Mouse (Mus musculus) brown adipose tissue, adult 24 weeks (tissue): ENCODE results near the gene Dcps. TPM values are rescaled to one million over a fixed set of nuclear protein-coding genes. Genes with fewer than 3 reads are reported as not detected.

Source experiments
- H3K27ac ChIP-seq: fragments of 200-500 bp; replicated peaks from 2 replicates; pipeline ENCODE4 v1.5.1; 2012; ENCODE audit warnings: low read depth, mild to moderate bottlenecking, low read length
- H3K4me1 ChIP-seq: fragments of 200-500 bp; 2 replicates; pipeline ENCODE4 v1.6.1; 2012; ENCODE audit warnings: low read length, mixed read lengths; ENCODE audit not compliant: control insufficient read depth, insufficient read depth, insufficient read length
- H3K4me3 ChIP-seq: fragments of 200-500 bp; 2 replicates; pipeline ENCODE4 v1.5.1; 2012; ENCODE audit warnings: low read depth, mild to moderate bottlenecking, low read length, moderate library complexity; ENCODE audit not compliant: insufficient read depth
- polyA plus RNA-seq: library from polyadenylated mRNA; stranded (reverse); fragments of >200 nt; gene quantifications from 2 replicates; pipeline ENCODE4 v1.2.4, GENCODE M21; 2012; ENCODE audit not compliant: missing spikeins, insufficient read depth, insufficient read length

Dcps gene
- polyA plus RNA-seq, 1 experiment, result 12.6 TPM

DNA sequence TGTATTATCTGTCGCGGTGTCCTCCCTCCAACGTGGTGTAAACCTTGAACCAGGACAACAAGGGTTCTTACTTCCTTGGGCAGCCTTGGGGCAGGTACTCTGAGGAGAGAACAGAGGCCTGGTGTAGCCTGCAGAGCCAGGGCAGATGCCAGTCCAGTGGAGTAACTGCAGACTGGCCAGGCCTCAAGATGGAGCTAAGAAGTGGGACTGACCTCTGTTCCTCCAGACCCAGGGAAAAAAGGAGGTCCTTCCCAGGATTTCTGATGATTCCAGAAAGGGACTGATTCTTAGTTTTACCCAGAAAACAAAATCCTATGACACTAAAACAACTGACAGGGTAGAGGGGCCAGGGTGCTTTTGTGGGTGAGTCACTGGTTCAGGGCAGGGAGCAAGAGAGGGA is 61.6 kb downstream of the Dcps start:
- H3K27ac ChIP-seq, result no peak overlapping the region

DNA sequence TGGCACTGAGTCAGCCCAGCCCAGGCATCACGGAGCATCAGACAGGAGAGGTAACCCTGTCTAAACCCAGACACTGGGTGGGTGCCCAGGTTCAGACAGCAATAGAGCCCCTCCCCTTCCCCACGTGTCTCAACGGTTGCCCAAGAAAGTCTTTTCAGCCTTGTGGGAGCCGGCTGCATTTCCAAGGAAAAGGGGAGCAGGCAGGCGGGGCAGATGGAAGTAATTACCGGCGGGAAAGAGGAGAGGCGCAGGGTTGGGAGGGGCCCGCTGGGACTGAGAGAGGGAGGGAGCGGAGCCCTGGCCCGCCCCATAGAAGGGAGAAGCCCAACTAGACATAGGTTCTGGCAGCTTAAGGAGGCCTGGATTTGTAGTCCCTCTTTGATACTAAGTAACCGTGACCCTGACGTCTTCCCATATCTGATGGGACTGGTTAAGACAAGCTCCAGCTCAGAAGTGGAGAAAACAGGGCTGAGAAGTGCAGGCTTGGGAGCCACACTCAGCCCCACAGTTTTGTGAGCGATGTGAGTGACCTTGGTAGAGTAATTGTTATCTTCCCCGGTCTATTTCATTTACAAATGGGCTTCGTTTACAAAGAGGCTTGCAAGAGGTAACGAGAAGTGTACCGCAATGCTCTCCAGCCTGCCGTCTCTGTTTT is 63.8 kb downstream of the Dcps start:
- Histone ChIP-seq H3K27ac (no peak overlapping the region), H3K4me1 (peaks cover 34% of the 10 kb centered on the region), H3K4me3 (no peak overlapping the region)

More for the DNA sequence above, 61.6 kb downstream of the Dcps start:
- H3K4me3 ChIP-seq, result no peak overlapping the region
- peaks cover 19% of the 10 kb centered on the region for H3K4me1 ChIP-seq

DNA sequence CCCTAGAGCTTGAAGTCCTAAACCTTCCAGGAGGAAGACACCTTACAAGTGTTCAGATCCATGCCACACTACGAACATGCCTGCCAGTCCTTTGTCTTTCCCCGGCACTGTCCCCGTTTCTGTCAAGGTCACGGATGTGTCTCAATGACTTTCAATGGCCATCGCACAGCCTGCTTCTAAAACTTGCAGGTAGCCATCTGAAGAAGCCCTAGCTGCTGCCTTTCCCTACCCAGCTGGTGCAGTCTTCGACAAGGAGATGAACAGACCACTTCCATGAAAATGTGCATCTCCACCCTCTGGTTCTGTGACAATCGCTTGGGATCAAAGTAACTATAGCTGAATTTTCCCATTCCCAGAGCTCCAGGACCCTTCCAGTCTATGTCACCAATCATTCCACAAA is 64.4 kb downstream of the Dcps start:
- 0 out of 2 replicates have a peak overlapping the region, but pooled peaks have one; percentile 15 for H3K27ac ChIP-seq
- H3K4me1 ChIP-seq, result peaks cover 34% of the 10 kb centered on the region
- no peak overlapping the region for H3K4me3 ChIP-seq

DNA sequence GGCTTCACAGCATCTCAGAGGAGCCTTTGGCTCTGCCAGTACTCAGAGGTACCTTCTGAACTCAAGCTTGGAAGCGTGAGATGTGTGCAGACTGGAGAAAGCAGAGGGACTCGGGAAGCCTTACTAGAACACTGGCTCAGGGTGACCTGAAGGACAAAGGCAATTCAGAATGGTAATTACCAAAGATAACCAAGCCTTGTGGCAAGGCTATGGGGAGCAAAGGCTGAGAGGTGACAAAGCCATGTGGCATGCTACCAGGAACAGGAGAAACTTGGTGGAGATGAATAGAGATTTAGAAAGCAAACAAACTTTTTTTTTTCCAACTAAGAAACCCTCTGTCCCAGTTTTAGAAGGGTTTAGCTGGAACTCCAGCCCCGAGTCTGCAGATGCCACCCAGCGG is 65.3 kb downstream of the Dcps start:
- H3K4me1 ChIP-seq, result peaks cover 32% of the 10 kb centered on the region
- H3K27ac ChIP-seq, result no peak overlapping the region
- no peak overlapping the region for H3K4me3 ChIP-seq

DNA sequence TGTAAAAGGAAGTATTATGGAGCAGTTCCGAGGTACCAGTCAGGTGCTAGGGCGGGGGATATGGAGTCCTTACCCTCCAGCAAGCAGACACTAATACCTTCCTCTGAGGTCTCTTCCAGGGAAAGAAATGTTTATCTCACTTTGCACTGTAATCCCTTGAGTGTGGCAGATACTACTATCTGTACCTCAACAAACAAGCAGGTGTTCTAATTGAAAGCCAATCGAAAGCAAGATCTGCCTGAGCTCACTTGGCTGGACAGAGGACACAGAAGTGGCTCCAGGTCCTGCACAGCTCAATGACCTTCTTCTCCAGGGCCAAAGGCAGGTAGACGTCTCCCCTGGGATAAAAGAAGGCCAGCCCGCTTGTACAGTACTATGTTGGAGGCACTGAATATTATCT is 65.8 kb downstream of the Dcps start:
- H3K4me1 ChIP-seq, result peaks cover 32% of the 10 kb centered on the region
- no peak overlapping the region for H3K27ac ChIP-seq
- no peak overlapping the region for H3K4me3 ChIP-seq

DNA sequence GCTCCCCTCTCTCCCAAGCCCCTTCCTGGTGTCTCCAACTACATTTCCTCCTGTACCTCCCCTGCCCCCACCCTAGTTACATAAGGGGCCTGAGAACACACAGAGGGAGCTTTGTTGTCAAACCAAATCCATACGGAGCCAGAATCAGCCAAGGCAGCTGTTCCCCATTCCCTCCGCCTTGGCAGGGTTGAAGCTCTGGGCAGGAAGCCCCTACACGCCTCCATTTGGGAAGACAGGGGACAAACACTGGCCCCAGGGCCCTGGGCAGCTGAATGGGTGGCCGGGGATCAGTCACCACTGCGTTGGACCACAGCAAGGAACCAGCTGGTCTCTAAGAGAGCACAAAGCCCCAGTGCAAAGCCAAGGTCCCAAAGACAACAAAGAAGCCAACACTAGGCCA is 66.9 kb downstream of the Dcps start:
- H3K4me1 ChIP-seq, result peaks cover 32% of the 10 kb centered on the region
- H3K27ac ChIP-seq, result peak overlapping the region; percentile 35; the same call in 1 of the 2 replicates
- H3K4me3 ChIP-seq, result no peak overlapping the region

DNA sequence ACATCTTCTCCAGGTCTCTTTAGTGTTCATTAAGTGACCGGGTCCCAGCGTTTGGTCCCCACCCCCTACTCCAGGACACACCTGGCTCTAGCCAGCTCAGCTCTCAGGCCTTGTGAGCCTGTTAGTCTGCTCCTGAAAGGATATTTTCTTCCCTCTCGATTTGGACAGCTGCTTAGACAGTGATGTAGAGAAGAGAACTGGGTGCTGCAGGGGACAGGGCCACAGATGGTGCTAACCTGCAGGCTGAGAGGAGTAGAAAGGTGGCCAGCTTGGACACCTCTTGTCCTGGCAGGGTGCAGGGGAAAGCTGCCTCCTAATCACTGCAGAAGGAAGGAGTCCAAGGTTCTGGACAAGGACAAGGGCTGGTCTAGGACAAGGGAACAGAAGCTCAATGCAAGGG is 67.8 kb downstream of the Dcps start:
- H3K4me1 ChIP-seq, result peaks cover 32% of the 10 kb centered on the region
- H3K27ac ChIP-seq, result no peak overlapping the region
- H3K4me3 ChIP-seq, result no peak overlapping the region

DNA sequence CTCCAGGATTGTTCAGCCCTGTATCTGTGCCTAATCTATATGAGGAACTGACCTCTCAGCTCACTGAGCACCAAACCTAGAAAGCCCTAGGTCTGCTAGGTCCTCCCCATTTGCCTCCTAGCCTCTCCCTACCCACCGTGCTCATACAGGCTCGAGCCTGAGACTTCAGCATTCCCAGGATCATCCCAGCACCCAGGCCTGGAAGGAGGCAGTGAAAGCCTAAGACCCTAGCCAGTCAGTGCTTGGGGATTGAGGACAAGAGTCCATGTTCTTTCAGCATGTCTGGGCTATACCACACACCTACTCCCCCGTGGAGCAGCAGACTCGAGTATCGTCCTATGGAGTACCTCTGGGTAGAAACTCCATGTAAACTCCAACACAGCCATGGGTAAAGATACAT is 68.5 kb downstream of the Dcps start:
- Histone ChIP-seq H3K4me3 (no peak overlapping the region), H3K27ac (no peak overlapping the region)

DNA sequence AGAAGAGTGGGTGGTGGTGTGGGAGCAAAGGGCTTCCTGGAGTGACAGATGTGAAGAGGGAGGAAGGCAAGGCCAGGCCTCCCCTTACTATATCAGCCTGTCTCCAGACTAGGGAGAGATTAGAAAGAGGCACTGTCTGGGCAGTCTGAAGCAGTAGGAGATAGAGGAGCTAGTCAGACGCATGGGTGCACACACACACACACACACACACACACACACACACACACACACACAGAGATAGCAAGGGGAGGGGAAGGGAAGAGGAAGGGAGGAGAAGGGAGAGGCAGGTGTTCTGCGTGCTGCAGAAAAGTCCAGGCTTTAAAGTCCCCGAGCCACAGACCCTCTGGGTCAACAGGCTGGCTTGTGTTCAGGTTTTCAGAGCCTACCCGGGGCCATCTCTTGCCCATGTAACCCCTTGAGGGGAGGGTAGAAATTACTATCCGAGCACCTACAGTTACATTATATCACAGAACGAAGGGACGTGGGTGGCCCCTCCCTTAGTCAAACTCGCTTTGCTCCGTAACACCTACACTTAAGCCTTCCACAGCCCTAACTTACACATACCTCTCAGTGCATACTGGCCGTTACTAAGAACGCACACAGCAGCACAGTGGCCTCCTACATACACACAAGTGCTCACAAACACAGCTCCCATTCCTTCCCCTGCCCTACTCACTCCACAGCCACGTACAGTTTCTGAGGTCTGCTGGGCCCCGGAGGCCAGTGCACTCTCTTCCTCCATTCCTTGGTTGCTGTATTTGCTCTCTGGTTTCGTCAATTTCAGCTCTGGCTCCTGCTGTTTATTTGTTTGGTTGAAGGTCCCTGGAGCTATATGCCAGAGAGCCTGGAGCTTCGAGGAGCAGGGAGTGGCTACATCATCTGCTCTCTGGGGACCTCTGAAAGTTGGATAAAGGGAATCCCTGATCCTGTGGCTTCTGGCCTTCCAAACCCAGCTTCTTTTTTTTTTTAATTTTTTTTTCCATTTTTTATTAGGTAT is 69.7 kb downstream of the Dcps start:
- peak overlapping the region; percentile 26 for H3K4me3 ChIP-seq
- peaks cover 24% of the 10 kb centered on the region for H3K4me1 ChIP-seq
- 0 out of 2 replicates have a peak overlapping the region, but pooled peaks have one; percentile 19 for H3K27ac ChIP-seq

More for the DNA sequence above, 68.5 kb downstream of the Dcps start:
- peaks cover 32% of the 10 kb centered on the region for H3K4me1 ChIP-seq

DNA sequence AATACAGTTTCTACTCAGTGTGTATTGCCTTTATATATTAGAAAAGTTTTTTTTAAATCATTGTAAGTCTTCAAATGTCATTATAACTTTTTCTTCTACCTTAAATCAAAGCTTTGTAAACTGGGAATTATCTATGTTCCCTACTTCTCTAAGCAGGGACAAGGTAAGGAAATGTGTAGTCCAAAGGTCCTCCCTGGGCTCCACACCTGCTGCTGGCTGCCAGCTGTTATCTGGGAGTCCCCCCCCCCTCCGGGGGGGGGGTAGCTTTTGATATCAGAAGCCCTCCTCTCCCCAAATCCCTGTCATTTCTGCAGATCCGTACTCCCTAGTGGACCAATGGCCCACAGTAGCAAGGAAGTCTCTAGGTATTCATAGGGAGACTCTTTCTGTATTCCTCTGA is 70.4 kb downstream of the Dcps start:
- H3K4me3 ChIP-seq, result no peak overlapping the region
- no peak overlapping the region for H3K27ac ChIP-seq
- H3K4me1 ChIP-seq, result peaks cover 23% of the 10 kb centered on the region

DNA sequence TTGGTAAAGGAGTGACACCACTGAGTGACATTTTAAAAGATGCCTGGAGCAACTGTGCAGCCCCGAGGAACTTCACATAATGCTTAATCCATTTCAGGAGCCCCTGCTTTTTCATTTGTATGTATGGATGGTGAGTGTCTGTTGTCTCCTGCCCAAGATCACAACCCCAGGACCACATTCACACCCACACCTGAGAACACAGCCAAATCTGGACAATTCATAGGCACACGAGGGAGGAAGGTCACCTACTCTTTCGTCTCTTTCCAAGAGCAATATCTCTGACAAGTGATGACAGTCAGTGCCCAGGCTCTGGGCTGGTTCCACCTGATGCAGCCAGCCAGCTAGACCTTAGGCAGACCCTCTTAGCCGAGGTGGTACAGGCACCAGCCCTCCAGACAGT is 71.2 kb downstream of the Dcps start:
- Histone ChIP-seq H3K4me3 (no peak overlapping the region), H3K27ac (no peak overlapping the region), H3K4me1 (peaks cover 23% of the 10 kb centered on the region)

DNA sequence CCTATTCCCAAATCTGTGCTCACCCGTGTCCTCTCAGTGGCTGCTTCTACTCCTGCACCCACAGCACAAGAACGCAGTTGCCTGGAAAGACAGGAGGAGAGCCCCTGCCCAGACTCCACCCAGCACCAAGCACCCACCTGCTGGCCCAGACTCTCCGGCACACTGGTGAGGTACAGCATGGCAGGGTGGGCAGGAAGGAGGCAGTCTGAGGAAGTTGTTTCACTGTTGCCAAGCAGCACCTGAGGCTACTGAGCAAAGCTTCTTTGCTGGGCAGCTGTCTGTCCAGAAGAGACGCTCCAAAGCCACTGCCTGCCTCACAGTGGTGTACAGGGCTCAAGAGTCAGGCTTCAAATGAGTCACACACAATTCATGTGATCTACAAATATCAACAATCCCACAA is 77.1 kb downstream of the Dcps start:
- Histone ChIP-seq H3K4me3 (peak overlapping the region; percentile 34), H3K4me1 (peaks cover 5% of the 10 kb centered on the region), H3K27ac (peak overlapping the region; percentile 67)

DNA sequence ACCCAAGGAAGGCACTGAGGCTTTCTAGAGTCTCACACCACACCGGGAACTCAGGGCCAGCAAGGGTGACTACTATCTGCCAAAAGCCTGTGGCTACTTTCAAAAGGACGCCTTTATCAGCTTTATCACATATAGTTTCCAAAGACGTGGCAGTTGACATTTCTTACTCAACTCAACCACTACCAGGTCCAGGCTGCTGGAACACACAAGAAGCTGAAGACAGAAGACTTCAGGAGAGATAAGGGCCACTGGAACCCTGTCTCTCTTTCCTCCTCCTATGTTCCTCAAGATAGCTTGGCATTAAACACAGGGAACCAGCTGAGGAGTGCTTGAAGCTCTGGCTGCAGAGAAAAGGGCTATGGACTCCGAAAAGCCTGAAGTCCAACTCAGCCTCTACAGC is 78.0 kb downstream of the Dcps start:
- H3K27ac ChIP-seq, result no peak overlapping the region
- peaks cover 5% of the 10 kb centered on the region for H3K4me1 ChIP-seq

DNA sequence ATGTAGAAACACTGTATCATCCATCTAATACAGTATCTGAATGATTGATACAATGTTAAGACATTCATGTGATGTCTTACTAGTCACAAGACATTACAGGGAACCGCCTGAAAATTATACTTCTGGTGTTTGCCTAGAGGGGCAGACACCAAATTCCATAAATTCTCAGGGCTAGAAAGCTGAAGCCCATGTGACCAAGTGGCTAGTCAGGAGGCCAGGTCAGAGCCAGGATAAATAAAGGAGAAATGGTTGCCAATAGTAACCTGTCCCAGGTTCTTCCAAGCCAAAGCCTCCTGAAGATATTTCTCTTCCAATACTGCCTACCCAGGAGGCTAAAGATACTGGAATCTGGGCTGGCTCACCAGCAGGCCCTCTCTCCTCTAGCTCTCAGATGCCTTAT is 80.1 kb downstream of the Dcps start:
- H3K27ac ChIP-seq, result no peak overlapping the region
- H3K4me3 ChIP-seq, result no peak overlapping the region
- peaks cover 5% of the 10 kb centered on the region for H3K4me1 ChIP-seq

More for the DNA sequence above, 78.0 kb downstream of the Dcps start:
- H3K4me3 ChIP-seq, result no peak overlapping the region

DNA sequence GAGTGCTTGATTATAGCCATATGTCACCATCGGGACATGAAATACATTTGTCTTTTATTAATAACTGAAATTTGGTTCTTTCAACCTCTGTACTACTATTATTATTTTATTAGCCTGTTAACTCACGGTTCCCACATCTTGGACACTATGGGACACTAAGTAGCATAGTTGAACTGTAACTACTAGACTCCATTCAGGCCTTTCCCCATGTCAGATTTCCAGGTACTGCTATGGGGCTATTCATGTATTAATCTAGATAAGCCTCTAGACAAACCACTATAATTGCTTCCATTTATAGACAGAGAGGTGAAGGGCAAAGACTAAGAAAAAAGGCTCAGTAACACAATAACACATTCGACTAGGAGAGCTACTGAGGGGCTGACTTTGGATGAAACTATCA is 82.5 kb downstream of the Dcps start:
- Histone ChIP-seq H3K4me3 (no peak overlapping the region), H3K27ac (no peak overlapping the region), H3K4me1 (no peaks in the 10 kb centered on the region)
